Mouse (Mus musculus): ENCODE measurements around the gene Zfp867.

Zfp867 gene

DNA sequence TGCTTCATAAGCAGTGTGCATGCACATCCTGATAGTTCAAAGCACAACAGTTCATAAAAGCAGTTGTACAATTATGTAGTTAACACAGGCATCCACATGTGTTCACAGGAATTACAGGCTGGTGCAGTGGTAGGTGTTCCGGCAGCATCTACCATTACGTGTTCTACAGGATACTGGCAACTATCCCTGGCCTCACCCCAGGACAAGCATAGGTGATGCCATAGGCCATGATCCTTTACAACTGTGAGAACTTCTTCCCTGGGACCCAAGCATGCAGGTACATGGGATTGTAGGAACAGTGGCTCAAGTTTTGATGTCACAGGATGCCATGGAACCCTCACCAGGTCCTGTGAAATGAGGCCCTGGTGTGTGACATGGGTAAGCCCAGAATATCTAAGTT lies 11.8 kb downstream of the Zfp867 start:
- DNase-seq (ENCODE audit: low read depth, low spot score) = no peak

GRCm38 (mm10) chr11:59458973-59459372 lies 13.3 kb downstream of the Zfp867 start:
- peak; percentile 49 for DNase-seq (ENCODE audit: low read depth, low spot score)

- no peak for DNase-seq (ENCODE audit: low read depth, low spot score)
Measured at GRCm38 (mm10) chr11:59456891-59457290, 15.4 kb downstream of the Zfp867 start.

- no peak for DNase-seq (ENCODE audit: low read depth, low spot score)
Measured at GRCm38 (mm10) chr11:59456346-59456745, 15.9 kb downstream of the Zfp867 start.

DNA sequence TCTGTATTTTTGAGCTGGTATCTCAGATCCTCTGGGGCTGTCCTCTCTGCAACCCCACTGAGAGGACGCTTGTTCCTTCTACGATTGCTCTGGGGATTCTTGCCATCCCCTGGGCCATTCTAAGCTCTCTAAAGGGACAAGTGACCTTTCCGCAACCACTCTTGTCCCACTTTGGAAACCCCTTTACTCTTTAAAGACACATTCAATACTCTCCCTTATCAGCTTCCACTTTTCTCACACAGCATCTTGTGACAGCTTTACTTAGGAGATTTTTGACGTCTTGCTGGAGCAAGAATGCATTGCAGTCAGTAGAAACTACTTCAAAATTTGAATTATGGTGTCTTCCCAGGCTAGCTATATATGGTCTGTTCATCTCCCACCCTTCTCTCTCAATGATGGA lies 21.2 kb downstream of the Zfp867 start, which contains the start of gene Snap47:
Snap47 (minus strand) TSS at position 101 of the 400 bp plus-strand sequence.
- DNase-seq (ENCODE audit: low read depth, low spot score) = no peak

DNA sequence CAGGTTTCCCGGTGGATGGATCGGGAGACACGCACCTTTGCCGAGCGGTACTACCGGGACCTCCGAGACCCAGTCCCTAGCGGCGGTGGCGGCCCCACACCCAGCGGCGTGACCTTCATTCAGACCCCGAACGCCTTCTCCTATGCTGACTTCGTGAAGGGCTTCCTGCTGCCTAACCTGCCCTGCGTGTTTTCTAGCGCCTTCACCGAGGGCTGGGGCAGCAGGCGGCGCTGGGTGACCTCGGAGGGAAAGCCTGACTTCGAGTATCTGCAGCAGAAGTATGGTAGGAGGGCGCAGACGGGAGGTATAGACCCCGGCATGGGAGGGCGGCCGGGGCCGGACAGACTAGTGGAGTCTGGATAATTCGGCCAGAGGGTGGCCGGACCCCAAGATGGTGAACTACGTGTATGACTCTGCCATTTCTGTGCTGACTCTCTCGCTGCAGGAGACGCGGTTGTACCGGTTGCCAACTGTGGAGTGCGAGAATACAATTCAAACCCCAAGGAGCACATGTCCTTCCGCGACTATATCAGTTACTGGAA lies 22.0 kb downstream of the Zfp867 start:
- no peak for DNase-seq (ENCODE audit: low read depth, low spot score)

- DNase-seq (ENCODE audit: low read depth, low spot score) = peak; percentile 93
Measured at GRCm38 (mm10) chr11:59449741-59450229, 22.5 kb downstream of the Zfp867 start, which contains the start of gene Jmjd4. Jmjd4 (plus strand) TSS chr11:59450045.

GRCm38 (mm10) chr11:59443102-59443501 lies 29.2 kb downstream of the Zfp867 start:
- DNase-seq (ENCODE audit: low read depth, low spot score) = no peak

GRCm38 (mm10) chr11:59437954-59438353 lies 34.3 kb downstream of the Zfp867 start:
- DNase-seq (ENCODE audit: low read depth, low spot score) = no peak

DNA sequence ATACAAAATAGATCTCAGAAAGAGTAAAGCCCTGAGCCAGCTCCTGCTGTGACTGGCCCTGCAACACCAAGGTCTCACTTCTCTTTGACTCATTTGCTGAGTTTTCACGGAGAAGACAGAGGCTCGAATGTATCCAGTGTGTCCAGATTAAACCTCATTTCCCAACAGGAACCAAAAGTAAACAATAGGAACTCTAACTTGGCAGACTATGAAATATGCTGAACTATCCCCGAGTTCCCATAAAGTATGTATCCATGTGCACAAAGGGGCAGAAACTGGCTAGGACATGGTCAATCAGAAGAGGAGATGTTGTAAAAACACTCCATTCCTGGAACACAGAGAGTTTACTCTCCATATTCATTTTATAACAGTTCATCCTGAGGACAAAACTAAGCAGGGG lies 40.0 kb downstream of the Zfp867 start:
- no peak for DNase-seq (ENCODE audit: low read depth, low spot score)

GRCm38 (mm10) chr11:59429959-59430358 lies 42.3 kb downstream of the Zfp867 start:
- no peak for DNase-seq (ENCODE audit: low read depth, low spot score)

- DNase-seq (ENCODE audit: low read depth, low spot score) = no peak
Measured at GRCm38 (mm10) chr11:59428057-59428660, 44.1 kb downstream of the Zfp867 start.

DNA sequence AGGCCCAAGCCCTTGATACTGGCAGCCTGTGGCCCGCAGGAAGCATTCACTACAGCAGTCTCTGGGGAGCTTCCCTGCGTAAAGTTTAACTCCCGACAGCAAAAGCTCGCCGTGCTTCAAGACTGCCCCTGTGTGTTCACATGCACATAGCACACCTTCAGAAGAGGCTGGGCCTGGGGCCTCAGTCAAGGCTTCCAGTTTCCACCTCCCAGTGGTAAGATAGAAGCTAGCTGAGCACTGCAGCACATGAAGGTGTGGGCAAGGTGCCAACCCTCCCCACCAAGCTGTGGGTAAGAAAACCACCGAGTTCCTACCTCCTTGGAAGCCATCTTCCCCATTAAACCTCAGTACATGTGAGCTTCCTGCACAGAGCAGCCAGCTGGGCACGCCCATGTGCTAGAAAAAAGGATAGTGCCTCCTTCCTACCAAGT lies 46.6 kb downstream of the Zfp867 start:
- DNase-seq (ENCODE audit: low read depth, low spot score) = no peak

- no peak for DNase-seq (ENCODE audit: low read depth, low spot score)
Measured at GRCm38 (mm10) chr11:59423010-59423588, 49.2 kb downstream of the Zfp867 start.

DNA sequence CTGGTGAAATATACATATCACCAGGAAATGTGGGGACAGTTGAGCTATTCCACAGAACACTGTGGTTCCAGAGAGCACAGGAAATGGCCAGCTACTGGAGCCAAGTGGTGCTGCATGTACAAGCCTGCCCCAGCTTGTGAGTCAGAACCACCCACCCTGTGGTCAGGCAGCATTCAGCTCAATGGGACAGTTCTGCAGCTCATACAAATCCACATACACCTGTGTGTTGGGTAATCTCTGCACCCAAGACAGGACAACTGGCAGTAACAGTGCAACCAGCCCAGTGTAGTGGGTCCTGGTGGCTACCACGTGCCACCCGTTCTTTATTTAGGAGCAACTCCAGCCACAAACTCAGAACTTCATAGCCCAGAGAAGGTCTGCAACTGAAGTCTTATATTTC lies 50.3 kb downstream of the Zfp867 start:
- DNase-seq (ENCODE audit: low read depth, low spot score) = no peak

GRCm38 (mm10) chr11:59421436-59421835 lies 50.8 kb downstream of the Zfp867 start:
- no peak for DNase-seq (ENCODE audit: low read depth, low spot score)

- no peak for DNase-seq (ENCODE audit: low read depth, low spot score)
Measured at GRCm38 (mm10) chr11:59418708-59419107, 53.6 kb downstream of the Zfp867 start.

DNA sequence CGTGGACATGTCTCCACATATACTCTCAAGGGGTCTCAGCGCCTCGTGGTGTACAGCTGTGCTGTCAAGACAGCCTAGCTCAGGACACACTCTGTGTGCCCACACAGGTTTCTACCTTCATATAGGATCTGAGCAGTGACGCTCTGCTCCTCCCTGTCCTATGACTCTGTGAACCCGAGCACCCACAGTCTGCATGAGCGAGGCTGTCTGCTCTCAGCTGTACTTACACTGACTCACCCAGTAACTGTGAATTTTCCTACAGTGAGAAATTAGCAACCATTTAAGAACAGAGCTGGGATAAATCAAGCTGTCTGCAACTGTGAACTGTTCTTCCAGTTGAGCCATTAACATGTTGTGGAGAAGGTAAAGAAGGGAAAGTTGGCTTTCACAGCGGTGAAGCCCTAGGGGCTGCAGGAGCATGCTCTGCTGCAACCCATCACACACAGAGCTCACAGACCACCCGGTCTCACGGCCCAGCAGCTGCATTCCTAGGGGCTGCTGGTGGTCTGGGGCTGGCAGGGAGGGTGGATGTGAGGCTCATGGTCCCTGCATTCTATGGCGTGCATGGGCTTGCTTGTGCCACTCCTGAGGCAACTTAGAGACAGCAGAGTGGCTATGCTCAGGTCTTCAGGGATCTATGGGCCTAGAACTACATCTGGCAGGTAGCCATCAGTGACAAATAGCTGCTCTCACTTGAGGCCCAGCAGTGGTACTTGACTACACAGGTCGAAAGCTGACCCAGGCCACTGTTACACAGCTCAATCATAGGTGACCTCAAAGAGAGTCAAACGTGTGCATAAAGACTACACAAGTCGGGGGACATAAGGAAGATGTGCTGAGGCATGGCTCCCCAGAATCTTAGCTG lies 59.0 kb downstream of the Zfp867 start:
- DNase-seq (ENCODE audit: low read depth, low spot score) = no peak

DNA sequence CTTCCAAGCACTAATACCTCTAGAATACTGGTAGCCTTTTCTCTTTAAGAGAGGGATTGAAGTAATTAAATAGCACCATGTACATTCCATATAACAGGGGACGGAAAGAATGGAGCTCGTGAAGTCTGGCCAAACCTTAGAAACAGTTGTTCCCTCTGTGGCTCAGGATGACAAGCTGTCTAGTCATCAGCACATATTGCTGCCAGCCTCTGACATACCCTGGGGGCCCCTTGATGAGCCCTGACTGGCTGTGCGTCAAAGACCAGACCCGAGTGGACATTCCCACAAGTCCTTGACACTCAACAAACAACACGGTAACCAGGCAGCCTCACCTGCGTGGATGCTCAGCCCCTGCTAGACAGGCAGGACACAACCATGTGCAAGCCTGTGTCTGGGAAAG lies 60.2 kb downstream of the Zfp867 start:
- no peak for DNase-seq (ENCODE audit: low read depth, low spot score)

Measured in forelimb bud, embryonic 11.5 days (tissue).